Mouse (Mus musculus) ES-Bruce4 (cell line): ENCODE measurements around the gene Dhrs1.

Experiments used
- CTCF ChIP-seq: IDR thresholded peaks from one replicate; pipeline ENCODE4 v1.8.1; 2011; ENCODE audit warnings: low read depth, low read length
- EP300 ChIP-seq: IDR thresholded peaks from 2 replicates; pipeline ENCODE4 v1.6.1; 2011; ENCODE audit warnings: low read depth, low read length; ENCODE audit not compliant: insufficient read depth
- POLR2A ChIP-seq: IDR thresholded peaks from one replicate; pipeline ENCODE4 v1.8.1; 2011; ENCODE audit warnings: low read length; ENCODE audit not compliant: insufficient read depth

DNA sequence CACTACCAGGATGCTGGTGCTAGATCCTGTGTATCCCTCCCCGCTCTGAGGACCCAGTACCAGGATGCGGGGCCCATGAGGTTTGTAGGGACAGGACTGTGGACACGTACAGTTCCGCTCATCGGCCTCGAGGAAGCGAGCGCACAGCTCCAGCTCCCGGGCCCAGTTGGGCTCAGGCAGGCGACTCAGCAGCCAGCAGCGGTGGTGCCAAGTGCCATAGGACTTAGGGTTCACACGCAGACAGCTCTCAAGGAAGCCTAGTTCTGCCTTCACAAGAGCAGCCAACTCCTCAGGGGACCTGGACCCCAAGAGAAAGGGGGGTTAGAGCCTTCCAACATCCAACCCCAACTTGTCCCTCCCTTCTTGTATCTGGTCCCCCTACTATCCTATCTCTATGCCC lies 24.8 kb downstream of the Dhrs1 start:
- TF ChIP-seq POLR2A (no peak), EP300 (no peak), CTCF (no peak)
